In genomic region chr12:21204701-21205312, GRCm38 (mm10) we compare ENCODE assay signal across 8 mouse cellular contexts.
DNase-seq lines count a peak whose midpoint lies in the region; ATAC-seq and TF ChIP-seq lines count a peak whose summit lies in the region.
"Had no signal": no experiment of that assay in that cellular context is flagged by ENCODE, and none has a peak within 500 bp of the region (broad histone marks: within the 10 kb centered on the region; RNA-seq: fewer than 3 reads in every experiment).

No protein-coding gene starts in this region.

- peak overlapping the region; percentile 16; the same call in 1 of the 2 replicates for H3K27ac ChIP-seq in neural tube, embryonic 14.5 days (ENCODE audit: low read depth, low read length)
- no peak overlapping the region for H3K27ac ChIP-seq in left cerebral cortex, adult 2 months
- H3K27ac ChIP-seq: liver, embryonic 14.5 days had no signal

- H3K27me3 ChIP-seq in neural tube, embryonic 14.5 days (ENCODE audit: control insufficient read depth, insufficient read depth, low read length), result no peaks in the 10 kb centered on the region

- H3K9ac ChIP-seq in neural tube, embryonic 14.5 days (replicated peaks; ENCODE audit: low read depth, low read length), result no peak overlapping the region
- H3K9ac ChIP-seq: liver, embryonic 14.5 days had no signal

- peaks cover 7% of the 10 kb centered on the region; the same call in 1 of the 2 replicates for H3K36me3 ChIP-seq in neural tube, embryonic 14.5 days (ENCODE audit: control insufficient read depth, insufficient read depth, low read length)

- WGBS in neural tube, embryonic 14.5 days, result 21% methylated on average over 11 of the region's 11 CpGs

- intact Hi-C loops in heart, postnatal 10 days (cut with DNase I), result loop anchor here (5.0 kb wide), 1 partner anchor 93 kb away; no protein-coding TSS in a partner anchor
- intact Hi-C loops in left cerebral cortex, adult 2 months (cut with DNase I), result loop anchor here (5.0 to 10.0 kb wide), 2 partner anchors 70 to 93 kb away; no protein-coding TSS in a partner anchor

- H3K4me3 ChIP-seq in neural tube, embryonic 14.5 days (ENCODE audit: low read depth, low read length), result no peak overlapping the region
- H3K4me3 ChIP-seq in left cerebral cortex, adult 2 months, result no peak overlapping the region

- peak; percentile 63 for DNase-seq in urinary bladder, postnatal 14 days (ENCODE audit: low spot score)
- no peak for DNase-seq in urinary bladder, postnatal 10 days (ENCODE audit: low spot score)
- peak; percentile 66 to 79 for DNase-seq in heart, postnatal 10 days
- peak; percentile 63 to 67 for DNase-seq in kidney, postnatal 36 days
- no peak for DNase-seq in left cerebral cortex, adult 2 months (ENCODE audit: extremely low spot score in 1 of 2, low spot score in 2 of 2)

- H3K9me3 ChIP-seq in neural tube, embryonic 14.5 days (ENCODE audit: control insufficient read depth, low read length), result no peaks in the 10 kb centered on the region

- H3K4me2 ChIP-seq in neural tube, embryonic 14.5 days (ENCODE audit: low read depth, low read length), result no peak overlapping the region

- ATAC-seq in erythroid progenitor cell, adult 5-6 weeks (replicated peaks; ENCODE audit: low FRiP score, poor library complexity, severe bottlenecking), result peak; percentile 62
- peak; percentile 75 for ATAC-seq in neural tube, embryonic 14.5 days (ENCODE audit: low read depth)

- peaks cover 3% of the 10 kb centered on the region; the same call in 1 of the 2 replicates for H3K4me1 ChIP-seq in neural tube, embryonic 14.5 days (ENCODE audit: control insufficient read depth, insufficient read depth, low read length)

- no peak for TF ChIP-seq CTCF in left cerebral cortex, adult 2 months (IDR thresholded peaks at IDR 0.05)

Comparison
In these comparisons a context has a peak if more than half of its experiments do, and no peak if none do; other contexts are left out.
1. DNase-seq: peak in urinary bladder, postnatal 14 days (single experiment), heart, postnatal 10 days (2 of 2) and kidney, postnatal 36 days (2 of 2); none in urinary bladder, postnatal 10 days (single experiment) and left cerebral cortex, adult 2 months (0 of 2).